In the genomic region with DNA sequence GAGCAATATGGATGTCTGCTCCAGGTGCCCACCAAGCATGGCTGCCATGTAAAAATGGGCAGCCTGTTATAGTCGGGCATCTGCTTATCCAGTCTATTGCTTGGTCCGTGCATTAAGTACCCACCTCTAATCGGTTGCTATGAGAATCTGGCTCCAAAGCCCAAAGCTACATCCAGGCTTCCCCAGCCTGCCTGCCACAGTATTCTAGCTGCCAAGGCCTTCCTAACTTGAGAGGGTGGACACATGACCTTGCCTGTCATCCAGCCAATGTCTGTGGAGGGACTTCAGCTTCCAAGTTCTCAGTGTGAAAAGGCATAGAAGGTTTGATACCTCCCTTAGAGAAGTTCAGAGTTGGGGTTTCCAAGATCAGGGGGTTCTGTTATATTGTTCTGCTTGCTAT, we compare ENCODE assay signal across 23 mouse cellular contexts.
DNase-seq lines count a peak whose midpoint lies in the region; ATAC-seq lines count a peak whose summit lies in the region.
"Had no signal": no experiment of that assay in that cellular context is flagged by ENCODE, and none has a peak within 500 bp of the region (broad histone marks: within the 10 kb centered on the region; RNA-seq: fewer than 3 reads in every experiment).

No protein-coding gene starts in this region.

- H3K4me2 ChIP-seq in hindbrain, embryonic 16.5 days (ENCODE audit: low read length), result no peak overlapping the region
- H3K4me2 ChIP-seq in hindbrain, embryonic 12.5 days (replicated peaks), result no peak overlapping the region
- H3K4me2 ChIP-seq: embryonic facial prominence, embryonic 13.5 days; forebrain, embryonic 12.5 days; heart, embryonic 11.5 days; intestine, embryonic 15.5 days had no signal

- no peaks in the 10 kb centered on the region for H3K36me3 ChIP-seq in heart, embryonic 10.5 days
- no peaks in the 10 kb centered on the region for H3K36me3 ChIP-seq in hindbrain, embryonic 16.5 days (ENCODE audit: control insufficient read depth, insufficient read depth, low read length)
- no peaks in the 10 kb centered on the region for H3K36me3 ChIP-seq in hindbrain, embryonic 12.5 days
- H3K36me3 ChIP-seq: embryonic facial prominence, embryonic 13.5 days; forebrain, embryonic 12.5 days; hindbrain, embryonic 10.5 days; intestine, embryonic 15.5 days had no signal

- no peak overlapping the region for H3K27ac ChIP-seq in heart, embryonic 10.5 days
- H3K27ac ChIP-seq in hindbrain, embryonic 16.5 days (ENCODE audit: low read depth, low read length), result no peak overlapping the region
- no peak overlapping the region for H3K27ac ChIP-seq in hindbrain, embryonic 12.5 days
- H3K27ac ChIP-seq: embryonic facial prominence, embryonic 13.5 days; forebrain, embryonic 12.5 days; hindbrain, embryonic 10.5 days; intestine, embryonic 15.5 days had no signal

- H3K27me3 ChIP-seq in heart, embryonic 10.5 days (ENCODE audit: insufficient read depth, poor library complexity, severe bottlenecking), result no peaks in the 10 kb centered on the region
- H3K27me3 ChIP-seq in hindbrain, embryonic 16.5 days (replicated peaks; ENCODE audit: control insufficient read depth, insufficient read depth, low read length), result no peaks in the 10 kb centered on the region
- H3K27me3 ChIP-seq in hindbrain, embryonic 12.5 days, result no peaks in the 10 kb centered on the region
- H3K27me3 ChIP-seq: CH12.LX; embryonic facial prominence, embryonic 13.5 days; forebrain, embryonic 12.5 days; intestine, embryonic 15.5 days; Patski had no signal

- H3K9me3 ChIP-seq in heart, embryonic 10.5 days, result no peaks in the 10 kb centered on the region
- no peaks in the 10 kb centered on the region for H3K9me3 ChIP-seq in hindbrain, embryonic 16.5 days (ENCODE audit: control insufficient read depth, low read length)
- H3K9me3 ChIP-seq in hindbrain, embryonic 12.5 days (replicated peaks), result no peaks in the 10 kb centered on the region
- H3K9me3 ChIP-seq: embryonic facial prominence, embryonic 13.5 days; forebrain, embryonic 12.5 days; hindbrain, embryonic 10.5 days; intestine, embryonic 15.5 days had no signal

- 88% methylated on average over 3 of the region's 3 CpGs for WGBS in heart, embryonic 10.5 days
- WGBS in hindbrain, embryonic 16.5 days, result 80% methylated on average over 3 of the region's 3 CpGs
- 91% methylated on average over 3 of the region's 3 CpGs for WGBS in hindbrain, embryonic 12.5 days

- no peaks in the 10 kb centered on the region for H3K4me1 ChIP-seq in heart, embryonic 10.5 days
- no peaks in the 10 kb centered on the region for H3K4me1 ChIP-seq in hindbrain, embryonic 16.5 days (ENCODE audit: control insufficient read depth, insufficient read depth, low read depth, low read length)
- H3K4me1 ChIP-seq in hindbrain, embryonic 12.5 days, result no peaks in the 10 kb centered on the region
- H3K4me1 ChIP-seq: embryonic facial prominence, embryonic 13.5 days; forebrain, embryonic 12.5 days; hindbrain, embryonic 10.5 days; intestine, embryonic 15.5 days had no signal

- H3K4me3 ChIP-seq in heart, embryonic 10.5 days, result no peak overlapping the region
- no peak overlapping the region for H3K4me3 ChIP-seq in hindbrain, embryonic 16.5 days (ENCODE audit: low read length)
- no peak overlapping the region for H3K4me3 ChIP-seq in hindbrain, embryonic 12.5 days
- H3K4me3 ChIP-seq: embryonic facial prominence, embryonic 13.5 days; forebrain, embryonic 12.5 days; hindbrain, embryonic 10.5 days; intestine, embryonic 15.5 days had no signal

- H3K9ac ChIP-seq in hindbrain, embryonic 16.5 days (ENCODE audit: low read depth, low read length), result no peak overlapping the region
- H3K9ac ChIP-seq in hindbrain, embryonic 12.5 days, result no peak overlapping the region
- H3K9ac ChIP-seq: embryonic facial prominence, embryonic 13.5 days; forebrain, embryonic 12.5 days; intestine, embryonic 15.5 days had no signal

- peak; percentile 10 for DNase-seq in cerebellum, adult 9-10 months
- peak; percentile 6 to 11 for DNase-seq in heart, adult 18-20 months
- no peak for DNase-seq in heart, embryonic 10.5 days (ENCODE audit: low spot score)
- peak; percentile 1 for DNase-seq in ovary, adult 18-20 months (ENCODE audit: low spot score)
- no peak for DNase-seq in ovary, postnatal 10 days (ENCODE audit: low spot score)
- DNase-seq: adrenal gland, adult 2 months; adrenal gland, postnatal 36 days; cerebellum, adult 11-12 months; cerebellum, postnatal 36 days; gastrocnemius, postnatal 10 days; kidney, adult 18-20 months had no signal

- no peak for ATAC-seq in cerebellum, adult (ENCODE audit: insufficient number of reproducible peaks, low FRiP score, low TSS enrichment)
- ATAC-seq in hindbrain, embryonic 16.5 days, result peak; percentile 61; the same call in 1 of the 2 replicates
- ATAC-seq in hindbrain, embryonic 12.5 days (ENCODE audit: low FRiP score), result no peak
- ATAC-seq: activated CD4-positive, CD25-positive, alpha-beta regulatory T cell, adult 4 months; forebrain, embryonic 16.5 days; intestine, embryonic 15.5 days; Patski had no signal

Comparison
In these comparisons a context has a peak if more than half of its experiments do, and no peak if none do; other contexts are left out.
1. DNase-seq: peak in cerebellum, adult 9-10 months (single experiment), heart, adult 18-20 months (2 of 2) and ovary, adult 18-20 months (single experiment); none in heart, embryonic 10.5 days (single experiment) and ovary, postnatal 10 days (single experiment).